Mouse (Mus musculus): ENCODE data around the gene Polr1c. TPM values are rescaled to one million over a fixed set of nuclear protein-coding genes. Genes with fewer than 3 reads are reported as not detected.
A peak's percentile ranks its signal among the peaks of the same experiment; 100 is the strongest.

Gene Polr1c
- total RNA-seq, 2 experiments from 2014 or later: 16.4 to 16.5 TPM

GRCm38 (mm10) chr17:46265918-46266618 lies 18.2 kb upstream of the Polr1c start:
- peak; percentile 79 for DNase-seq

GRCm38 (mm10) chr17:46265502-46265901 lies 17.6 kb upstream of the Polr1c start:
- DNase-seq: no peak

- no peak for DNase-seq
Observed at GRCm38 (mm10) chr17:46262201-46262694, 14.4 kb upstream of the Polr1c start.

DNA sequence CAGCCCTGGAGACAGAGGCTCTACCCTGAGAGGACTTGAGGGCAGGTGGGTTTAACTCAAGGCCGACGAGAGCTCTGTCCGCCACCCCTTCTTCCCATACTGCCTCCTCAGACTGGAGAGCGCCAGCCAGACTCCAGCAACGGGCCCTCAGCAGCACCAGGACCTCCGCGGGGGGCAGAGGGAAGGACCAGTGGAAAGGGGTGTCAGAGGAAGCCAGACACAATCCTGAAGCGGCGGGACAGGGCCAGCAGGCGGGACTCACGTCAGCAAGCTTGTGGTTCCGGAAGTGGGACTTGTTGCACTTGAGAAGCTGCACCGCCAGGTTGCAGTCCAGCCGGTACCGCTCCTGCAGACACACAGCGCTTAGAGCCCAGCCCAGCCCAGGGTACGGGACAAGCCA lies 11.8 kb upstream of the Polr1c start:
- DNase-seq: no peak

DNA sequence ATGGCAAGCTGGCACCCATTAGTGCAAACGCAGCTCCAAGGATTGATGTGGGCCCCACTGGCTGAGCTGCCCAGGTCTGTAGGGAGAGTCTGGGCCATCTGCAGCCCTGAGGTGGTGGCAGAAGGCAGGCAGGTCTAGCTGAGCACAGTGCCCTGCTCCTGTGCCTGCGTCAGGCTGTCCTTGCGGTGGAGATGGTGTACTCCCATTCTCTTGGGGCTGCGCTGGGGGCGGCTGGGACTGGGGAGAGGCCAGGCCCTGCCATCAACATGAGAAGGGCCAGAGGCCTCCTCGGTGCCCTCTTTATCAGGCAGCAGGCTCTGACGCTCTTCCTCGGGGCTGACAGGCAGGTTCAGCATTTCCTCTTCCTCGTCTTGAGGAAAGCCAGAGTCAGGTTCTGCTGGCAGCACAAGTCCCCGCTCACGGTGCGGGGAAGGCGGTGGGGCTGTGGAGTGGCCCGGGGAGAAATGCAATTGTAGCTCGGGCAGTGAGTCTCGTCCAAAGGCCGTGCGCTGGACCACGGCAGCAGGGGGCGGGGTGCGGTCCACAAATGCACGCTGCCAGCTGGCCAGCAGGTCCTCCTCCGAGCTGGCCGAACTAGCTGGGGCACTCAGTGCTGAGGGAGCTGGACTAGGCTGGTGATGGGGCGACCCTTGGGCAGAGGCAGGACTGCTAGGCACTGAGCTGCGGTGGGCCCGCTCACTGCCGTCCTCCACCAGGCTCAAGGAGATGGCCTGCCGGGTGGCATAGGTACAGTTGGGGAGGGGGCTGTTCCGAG lies 10.6 kb upstream of the Polr1c start:
- DNase-seq: no peak

DNA sequence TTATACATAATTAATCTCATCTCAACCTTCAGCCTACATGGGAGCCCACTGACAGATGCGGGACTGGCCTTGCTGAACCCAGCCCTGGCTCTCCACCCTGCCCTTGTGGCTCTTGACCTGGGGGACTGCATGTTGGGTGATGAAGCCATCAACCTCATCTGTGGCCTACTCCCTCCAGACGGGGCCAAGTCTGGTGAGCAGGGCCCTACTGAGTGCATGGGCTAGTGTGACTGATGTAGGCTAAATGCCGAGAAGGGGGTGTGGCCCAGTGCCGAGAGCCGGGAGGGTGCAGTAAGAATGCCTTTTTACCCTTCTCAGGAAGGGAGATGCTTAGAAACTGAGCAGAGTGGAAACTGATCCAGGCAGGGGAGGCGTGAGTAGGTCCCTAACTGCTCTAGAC lies 7.3 kb upstream of the Polr1c start:
- DNase-seq: no peak

DNA sequence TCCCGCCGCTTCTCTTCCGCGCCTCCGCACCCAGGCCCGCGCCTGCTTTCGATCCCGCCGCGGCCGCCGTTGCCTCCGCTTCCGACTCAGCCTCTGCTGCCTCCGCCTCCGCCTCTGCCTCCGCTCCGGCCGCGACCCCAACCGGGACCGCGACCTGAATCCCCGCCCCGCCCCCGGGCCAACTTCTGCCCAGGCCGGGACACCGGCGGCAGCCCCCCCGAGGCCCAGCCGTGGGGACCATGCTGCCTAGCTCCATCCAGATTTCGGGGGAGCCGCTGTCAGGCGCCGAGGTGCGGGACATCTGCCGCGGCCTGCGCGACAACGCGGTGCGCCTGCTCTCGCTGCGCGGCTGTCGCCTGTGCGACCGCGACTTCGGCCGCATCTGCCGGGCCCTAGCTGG lies 6.3 kb upstream of the Polr1c start:
- no peak for DNase-seq

DNA sequence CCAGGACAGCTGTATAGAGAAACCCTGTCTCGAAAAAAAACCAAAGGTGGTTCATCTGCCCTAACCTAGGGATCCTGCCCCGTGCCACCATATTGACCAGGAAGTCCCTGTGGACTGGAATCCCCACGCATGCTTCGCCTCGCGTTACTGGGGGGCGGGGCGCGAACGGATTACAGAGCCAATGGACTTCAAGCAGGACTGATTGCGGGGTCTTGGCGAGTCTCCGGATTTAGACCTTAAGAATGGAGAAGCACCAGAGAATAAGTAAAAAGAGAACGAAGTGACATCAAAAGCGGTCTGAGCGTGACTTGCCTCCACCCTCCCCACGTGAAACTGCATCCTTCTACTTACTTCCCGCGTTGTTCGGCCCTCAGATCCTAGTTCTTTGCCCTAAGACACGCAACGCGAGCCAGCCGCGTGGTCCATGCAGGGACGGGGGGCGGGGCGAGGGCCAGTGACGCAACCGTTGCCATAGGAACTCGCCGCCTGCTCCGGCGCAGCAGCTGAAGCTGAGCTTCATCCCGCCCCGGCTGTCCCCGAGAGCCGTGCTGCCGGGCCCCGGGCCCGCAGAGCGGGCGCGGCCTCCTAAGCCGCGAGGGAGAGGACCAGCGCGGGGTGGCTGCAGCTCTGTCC lies 5.7 kb upstream of the Polr1c start, which contains the start of gene Lrrc73:
TSS of gene Lrrc73 (plus strand) at position 80 of the 633 bp plus-strand sequence.
- DNase-seq: peak; percentile 89

GRCm38 (mm10) chr17:46252571-46253451 lies 5.0 kb upstream of the Polr1c start:
- no peak for DNase-seq

- no peak for DNase-seq
Observed at GRCm38 (mm10) chr17:46251174-46251573, 3.3 kb upstream of the Polr1c start.

GRCm38 (mm10) chr17:46248189-46248522 lies 302 bp upstream of the Polr1c start:
- DNase-seq: no peak

GRCm38 (mm10) chr17:46244579-46244978 lies 3.3 kb downstream of the Polr1c start:
- DNase-seq: no peak

GRCm38 (mm10) chr17:46243624-46244023 lies 4.2 kb downstream of the Polr1c start:
- no peak for DNase-seq

GRCm38 (mm10) chr17:46242993-46243392 lies 4.9 kb downstream of the Polr1c start:
- no peak for DNase-seq

DNA sequence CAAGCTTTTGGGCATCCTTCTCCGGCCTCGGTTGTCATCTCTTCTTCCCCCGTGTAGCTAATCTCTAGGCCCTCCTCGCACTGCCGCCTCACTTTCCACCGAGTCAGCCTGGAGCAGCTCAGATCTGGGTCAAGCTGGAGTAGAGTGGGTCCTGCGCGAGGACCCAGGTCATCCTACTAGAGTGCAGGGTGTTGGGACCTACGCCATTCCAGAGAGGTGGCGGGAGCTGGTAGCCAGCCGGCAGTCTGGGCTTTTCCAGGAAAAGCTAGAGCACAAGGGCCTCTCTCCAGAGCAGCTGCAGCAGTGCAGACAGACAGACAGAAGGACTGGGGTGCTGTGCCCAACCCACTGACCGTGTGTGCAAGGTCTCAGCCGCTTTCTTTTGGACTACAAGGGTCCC lies 5.6 kb downstream of the Polr1c start:
- no peak for DNase-seq

DNA sequence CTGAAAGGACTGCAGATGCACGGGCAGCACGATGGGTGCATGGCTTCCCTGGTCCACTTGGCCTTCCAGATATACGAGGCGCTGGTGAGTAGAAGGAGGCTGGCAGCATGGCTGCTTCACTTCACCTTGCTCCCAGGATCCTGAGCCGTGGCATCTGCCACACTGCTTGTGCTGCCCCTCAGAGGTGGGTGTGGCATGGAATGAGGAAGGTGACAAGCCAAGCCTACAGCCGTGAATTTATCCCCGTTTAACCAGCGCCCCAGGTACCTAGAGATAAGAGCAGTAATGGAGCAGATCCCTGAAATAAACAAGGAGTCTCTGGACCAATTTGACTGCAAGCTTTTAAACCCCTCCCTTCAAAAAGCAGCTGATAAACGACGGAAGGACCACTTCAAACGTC lies 6.4 kb downstream of the Polr1c start:
- no peak for DNase-seq

DNA sequence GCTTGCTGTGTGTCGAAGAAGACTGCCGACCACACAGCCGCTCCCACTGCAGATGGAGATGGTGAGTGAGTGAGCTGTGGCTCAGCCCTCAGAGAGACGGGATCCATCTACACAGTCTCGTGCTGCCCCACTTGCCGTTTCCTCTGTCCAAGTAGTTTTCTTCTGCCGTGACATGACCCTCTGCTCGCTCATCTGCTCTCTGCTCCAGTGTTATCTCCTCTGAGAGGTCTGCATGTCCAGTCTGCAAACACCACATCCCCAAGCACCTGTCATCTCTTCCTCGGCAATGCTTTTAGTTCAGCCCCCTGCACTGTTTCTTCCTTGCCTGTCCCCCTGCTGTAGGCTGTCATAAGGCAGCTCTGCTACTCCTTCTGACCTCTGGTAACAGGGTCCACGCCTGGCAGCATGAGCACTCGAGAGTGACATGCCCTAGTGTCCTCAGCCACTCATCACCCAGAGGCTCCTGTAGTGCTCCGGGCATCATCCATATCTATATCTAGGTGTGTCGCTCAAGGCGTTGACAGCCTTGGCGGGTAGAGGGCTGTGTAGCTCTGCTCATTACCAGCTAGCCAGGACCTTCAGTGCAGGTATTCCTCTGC lies 8.2 kb downstream of the Polr1c start:
- DNase-seq: no peak

GRCm38 (mm10) chr17:46237480-46237879 lies 10.4 kb downstream of the Polr1c start:
- no peak for DNase-seq

DNA sequence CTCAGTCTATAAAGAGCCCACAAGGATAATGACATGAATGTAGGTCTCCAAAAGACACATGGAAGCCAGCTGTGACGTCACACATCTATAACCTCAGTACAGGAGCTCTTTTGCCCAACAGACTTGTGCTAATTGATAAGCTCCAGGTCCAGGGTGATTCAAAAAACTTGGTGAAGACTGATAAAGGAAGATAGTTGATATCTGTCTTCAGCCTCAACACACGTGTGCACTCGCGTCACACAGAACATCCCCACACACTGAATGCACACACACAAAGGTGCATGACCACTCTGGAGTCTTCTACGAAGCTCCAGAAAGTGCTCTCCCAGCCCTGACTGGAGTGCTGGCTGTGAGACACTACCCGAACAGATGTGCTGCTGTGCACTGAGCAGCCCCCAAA lies 10.8 kb downstream of the Polr1c start:
- no peak for DNase-seq

- DNase-seq: no peak
Observed at GRCm38 (mm10) chr17:46236067-46236466, 11.8 kb downstream of the Polr1c start.

DNA sequence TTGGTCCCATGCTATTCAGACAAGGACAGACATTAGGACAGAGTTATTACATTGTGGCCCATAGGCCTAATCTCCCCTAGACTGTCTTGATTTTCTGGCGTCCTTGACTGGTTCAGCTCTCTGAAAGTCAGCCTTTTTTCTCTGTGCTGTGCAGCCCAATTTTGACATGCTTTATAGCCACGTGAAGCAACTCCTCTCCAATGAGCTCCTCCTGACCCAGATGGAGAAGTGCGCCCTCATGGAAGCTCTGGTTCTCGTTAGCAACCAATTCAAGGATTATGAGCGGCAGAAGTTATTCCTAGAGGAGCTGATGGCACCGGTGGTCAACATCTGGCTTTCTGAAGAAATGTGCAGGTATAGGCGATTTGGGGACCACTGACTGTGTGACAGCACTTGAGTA lies 20.3 kb downstream of the Polr1c start:
- DNase-seq: no peak

DNA sequence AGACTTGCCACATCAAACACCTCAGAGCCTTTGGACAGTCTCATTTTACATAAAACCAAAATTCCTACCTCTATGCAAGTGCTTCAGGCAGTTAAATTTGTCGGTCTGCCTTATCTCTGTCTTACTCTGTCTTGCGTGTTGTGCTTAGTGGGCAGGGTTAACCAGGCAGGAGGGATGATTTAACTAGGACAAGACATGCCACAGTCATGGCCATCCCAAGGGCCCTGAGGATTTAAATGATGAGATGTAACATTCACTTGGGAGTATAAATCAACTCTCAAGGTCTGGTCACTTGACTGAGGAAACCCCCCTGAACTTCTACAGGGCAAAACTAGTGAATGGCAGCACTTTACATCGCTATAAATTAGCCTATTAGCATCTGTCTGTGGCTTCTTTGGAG lies 26.3 kb downstream of the Polr1c start:
- no peak for DNase-seq

Measured in gastrocnemius, postnatal 25 days (tissue).